Mouse (Mus musculus): Measurements from ENCODE around the gene Smc1b. TPM values are rescaled to one million over a fixed set of nuclear protein-coding genes. Genes with fewer than 3 reads are reported as not detected.

Gene Smc1b
- total RNA-seq (2023; ENCODE audit: inconsistent age): not detected in 4 replicates

GRCm38 (mm10) chr15:85131275-85132192, at the start of gene Smc1b, which contains the start of gene Ribc2:
Gene Smc1b (minus strand): TSS chr15:85131964.
Gene Ribc2 (plus strand): TSS chr15:85132078.

DNA sequence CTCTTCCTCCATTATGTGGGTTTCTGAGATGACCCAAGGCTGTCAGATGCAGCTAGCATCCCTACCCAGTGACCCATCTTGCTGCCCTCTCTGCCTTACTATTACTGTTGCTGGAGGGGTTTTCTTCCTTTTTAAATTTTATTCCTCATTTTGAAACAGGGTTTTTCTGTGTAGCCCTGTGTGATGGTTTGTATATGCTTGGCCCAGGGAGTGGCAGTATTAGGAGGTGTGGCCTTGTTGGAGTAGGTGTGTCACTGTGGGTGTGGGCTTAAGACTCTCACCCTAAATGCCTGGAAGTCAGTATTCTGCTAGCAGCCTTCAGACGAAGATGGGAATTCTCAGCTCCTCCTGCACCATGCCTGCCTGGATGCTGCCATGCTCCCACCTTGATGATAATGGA, 103.1 kb downstream of the Smc1b start, which contains the start of gene Fam118a:
TSS of gene Fam118a (plus strand) at position 301 of the 400 bp plus-strand sequence.

GRCm38 (mm10) chr15:85016951-85017664, 114.7 kb downstream of the Smc1b start, which contains the start of gene Upk3a:
Gene Upk3a (plus strand): TSS chr15:85017141.

Other genes starting within 250 kb of the Smc1b start
- gene Gm29666, start 211.9 kb downstream of the Smc1b start, total RNA-seq (2023; ENCODE audit: inconsistent age): 0.69 to 1.1 TPM (median 0.86 TPM) in 4 replicates
- gene Nup50, start 208.6 kb downstream of the Smc1b start, total RNA-seq (2023; ENCODE audit: inconsistent age): 53.0 to 58.3 TPM (median 53.5 TPM) in 4 replicates
- gene 5031439G07Rik, start 143.4 kb downstream of the Smc1b start, total RNA-seq (2023; ENCODE audit: inconsistent age): 74.6 to 97.7 TPM (median 77.9 TPM) in 4 replicates
- not detected in 4 replicates for gene Upk3a, start 114.8 kb downstream of the Smc1b start, total RNA-seq (2023; ENCODE audit: inconsistent age)
- 19.6 to 26.2 TPM (median 20.7 TPM) in 4 replicates for gene Fam118a, start 103.0 kb downstream of the Smc1b start, total RNA-seq (2023; ENCODE audit: inconsistent age)
- gene Ribc2, start 114 bp upstream of the Smc1b start, total RNA-seq (2023; ENCODE audit: inconsistent age): not detected in 4 replicates
- gene Fbln1, start 74.0 kb upstream of the Smc1b start, total RNA-seq (2023; ENCODE audit: inconsistent age): 0.19 to 0.22 TPM in 2 of 4 replicates, not detected in the others
- 45.9 to 50.1 TPM (median 47.5 TPM) in 4 replicates for gene Atxn10, start 204.3 kb upstream of the Smc1b start, total RNA-seq (2023; ENCODE audit: inconsistent age)